Mouse (Mus musculus) brain, embryonic 18.5 days (tissue): ENCODE measurements at regions not wholly inside any gene's neighbourhood (a gene's known extent, or its start where the extent isn't known, plus 50 kb on each side); places are given as distances from the start of the nearest gene placed in this dataset.

Experiments
- DNase-seq: peaks from one replicate; pipeline ENCODE4 v3.0.0-alpha.2; 2012; ENCODE audit warnings: low read depth, low spot score

DNA sequence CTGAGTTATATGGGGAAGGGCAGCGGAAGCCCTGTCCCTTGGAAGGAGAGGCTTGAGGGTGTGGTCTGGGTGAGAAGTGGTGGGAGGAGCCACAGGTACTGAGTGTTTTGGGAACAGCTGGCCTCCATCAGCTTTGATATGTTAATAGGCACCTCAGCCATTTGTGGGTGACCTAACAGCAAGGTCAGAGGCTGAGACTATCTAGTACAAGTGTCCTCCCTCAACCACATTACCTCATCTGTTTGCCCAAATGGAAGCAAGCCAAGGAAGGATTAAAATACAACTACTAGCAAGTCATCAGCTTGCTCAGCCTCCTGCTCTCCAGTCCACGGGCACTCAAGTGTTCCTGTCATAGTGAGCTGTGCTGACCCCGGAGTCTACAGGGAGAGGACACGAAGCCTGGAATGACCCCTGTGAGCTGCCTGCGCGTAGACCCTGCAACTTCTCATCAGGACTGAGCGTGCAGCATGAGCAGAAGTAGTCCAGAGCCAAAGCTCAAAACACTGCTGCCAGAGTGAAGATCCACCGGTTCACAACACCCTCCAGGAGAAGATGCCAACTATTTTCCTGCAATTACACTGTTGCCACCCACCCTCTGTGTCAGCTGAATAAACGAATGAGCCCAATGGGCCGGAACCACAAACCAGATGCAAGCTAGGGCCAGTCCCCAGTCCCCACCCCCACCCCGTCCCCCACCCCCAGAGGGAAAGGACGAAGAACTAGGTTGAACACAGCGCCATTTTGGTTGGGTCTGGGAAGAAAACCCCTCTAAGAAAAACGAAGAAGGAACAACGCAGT is 239.6 kb downstream of the Qk start:
- DNase-seq: no peak

DNA sequence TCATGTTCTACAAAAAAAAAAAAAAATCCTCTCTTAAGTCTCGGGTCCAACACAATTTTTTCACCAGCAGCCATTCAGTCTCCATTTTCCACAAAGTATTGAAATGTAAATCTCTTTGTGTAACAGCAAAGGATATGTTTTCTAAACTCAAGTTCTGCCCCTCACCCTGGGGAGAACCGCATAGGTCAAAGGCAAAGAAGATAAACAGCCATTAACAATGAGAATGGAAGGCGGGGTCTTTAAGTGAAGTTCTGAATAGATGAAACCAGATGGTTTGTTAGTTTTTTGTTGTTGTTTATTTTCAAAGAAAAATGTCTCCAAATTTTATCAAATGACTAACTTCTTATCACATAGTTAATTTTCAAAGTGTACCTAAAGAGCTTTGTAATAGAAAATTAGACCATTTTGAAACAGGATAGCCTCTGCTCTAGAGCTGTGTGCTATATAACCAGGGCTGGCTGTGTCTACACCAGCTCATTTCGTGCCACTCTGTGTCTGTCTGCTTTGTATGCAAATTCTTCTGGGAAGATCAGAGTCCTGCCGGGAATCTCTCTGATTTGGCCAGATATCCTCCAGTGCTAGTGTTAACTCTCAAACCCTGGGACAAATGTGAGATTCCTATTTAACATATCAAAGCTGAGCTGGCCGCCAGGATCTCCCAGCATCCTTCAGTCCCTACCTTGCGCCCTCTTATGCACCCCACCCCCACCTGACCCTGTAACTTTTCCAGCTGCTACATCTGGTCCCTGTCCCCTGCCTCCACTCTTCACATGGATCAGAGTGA is 240.9 kb downstream of the Qk start:
- no peak for DNase-seq

DNA sequence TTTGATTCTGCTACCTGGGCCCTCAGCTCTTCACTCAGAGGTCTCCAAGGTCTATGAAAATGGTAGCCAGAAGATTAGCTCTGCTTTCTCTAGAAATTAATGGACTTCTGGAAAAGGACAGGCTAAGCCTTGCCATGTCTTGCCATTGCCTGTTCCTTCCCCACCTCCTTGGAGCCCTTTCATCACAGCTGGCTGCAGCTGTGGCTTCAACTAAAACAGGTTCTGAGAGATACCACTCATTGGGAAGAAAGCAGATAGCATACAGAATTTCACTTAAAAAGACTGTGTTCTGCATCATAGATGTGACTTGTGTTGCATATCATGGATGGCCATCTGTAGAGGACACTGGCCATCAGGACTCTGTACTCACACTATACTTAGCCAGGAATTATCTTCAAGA is 246.4 kb downstream of the Qk start:
- DNase-seq: no peak

DNA sequence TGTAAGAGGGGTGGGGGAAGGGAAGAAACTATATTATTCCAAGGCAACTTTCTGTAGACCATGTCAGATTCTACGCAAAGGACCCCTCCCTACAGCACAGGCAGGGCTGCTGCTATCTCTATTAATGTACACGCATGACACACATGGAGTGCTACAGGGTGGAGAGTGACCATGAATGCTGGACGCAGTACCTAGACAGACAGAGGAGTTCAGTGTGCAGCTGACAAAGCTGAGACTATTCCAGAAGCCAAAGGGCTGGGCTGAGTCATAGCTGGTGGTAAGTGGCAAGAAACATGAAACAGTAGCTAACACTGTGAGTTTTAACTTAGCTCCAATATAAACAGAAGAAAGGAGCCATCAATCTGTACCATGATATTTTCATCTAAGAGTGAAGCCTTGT is 250.4 kb downstream of the Qk start:
- DNase-seq: no peak

DNA sequence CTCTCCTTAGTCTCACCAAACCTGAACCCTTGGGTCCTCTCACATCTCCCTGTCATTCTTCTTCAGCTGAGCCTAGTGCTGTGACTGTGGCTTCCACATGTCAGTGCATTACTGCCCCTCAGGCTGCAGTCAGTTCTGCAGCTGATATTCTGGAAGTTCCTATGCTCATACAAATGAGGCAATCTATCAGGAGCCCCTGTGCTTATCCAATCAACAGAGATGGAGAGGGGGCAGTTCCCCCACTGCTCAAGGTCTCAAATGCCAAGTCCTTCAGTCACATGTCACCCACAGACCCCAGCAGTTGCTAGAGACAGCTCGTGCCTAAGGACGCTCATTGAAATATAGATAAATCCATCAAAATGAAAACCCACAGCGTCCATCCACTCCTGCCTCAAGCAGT is 254.5 kb downstream of the Qk start:
- no peak for DNase-seq

DNA sequence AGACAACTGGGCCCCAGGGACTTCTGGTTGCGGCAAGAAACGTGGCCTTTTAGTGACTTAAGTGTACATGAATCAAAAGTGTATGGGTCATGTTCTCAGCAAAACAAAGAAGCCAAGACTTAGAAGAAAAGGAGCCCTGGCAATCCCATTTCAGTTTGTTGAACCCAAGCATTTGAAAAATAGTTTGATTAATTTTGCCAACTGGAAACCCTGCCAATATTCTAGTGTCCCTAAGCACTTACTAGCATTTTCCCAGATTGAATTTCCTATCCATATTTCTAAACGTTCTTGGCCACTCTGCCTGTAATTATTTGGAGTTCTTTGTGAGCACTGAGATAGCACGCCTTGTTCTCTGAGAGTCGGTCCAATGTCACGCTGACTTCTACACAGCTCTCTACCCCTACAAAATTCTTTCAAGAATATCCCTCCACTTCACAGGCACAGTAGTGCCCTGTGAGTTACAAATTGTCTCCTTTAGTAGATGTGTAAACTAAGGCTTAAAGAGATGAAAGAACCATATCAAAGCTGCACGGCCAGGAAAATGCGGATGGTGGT is 257.0 kb downstream of the Qk start:
- no peak for DNase-seq

DNA sequence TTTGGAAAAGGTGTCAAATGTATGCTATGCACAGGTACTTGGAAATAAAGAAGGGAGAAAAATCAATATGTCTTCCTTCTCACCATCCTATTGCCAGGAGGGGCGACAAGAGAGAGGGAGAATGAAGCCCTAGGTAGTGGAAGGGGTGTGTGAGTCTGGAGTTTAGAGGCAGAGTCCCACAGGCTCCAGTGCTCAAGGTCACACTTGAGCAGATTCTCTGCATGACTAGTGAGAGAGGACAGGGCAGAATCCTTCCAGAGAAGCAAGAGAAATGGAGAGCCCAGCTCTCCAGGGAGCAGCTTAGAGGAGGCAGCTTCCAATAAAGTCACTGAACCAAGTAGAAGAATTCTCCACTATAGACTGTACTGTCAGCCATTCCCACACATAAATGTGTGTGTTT is 261.9 kb downstream of the Qk start:
- no peak for DNase-seq

DNA sequence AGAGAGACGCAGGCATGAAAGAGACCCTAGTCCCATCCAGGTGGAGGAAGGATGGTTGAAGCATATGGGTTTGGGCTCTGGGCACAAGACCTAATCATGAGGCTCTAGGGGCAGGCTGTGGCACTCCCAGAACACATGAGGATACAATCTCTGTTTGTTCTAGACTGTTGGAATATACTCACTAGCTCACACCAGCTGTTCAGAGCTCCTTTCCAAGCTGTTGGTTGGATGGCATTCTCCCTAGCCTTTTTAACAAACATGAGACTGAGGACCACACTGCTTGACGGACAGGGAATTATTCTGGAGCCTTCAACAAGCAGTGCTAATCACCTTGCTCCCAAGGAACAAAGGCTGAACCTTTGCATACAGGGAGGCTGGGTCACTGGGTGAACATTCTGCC is 263.6 kb downstream of the Qk start:
- DNase-seq: no peak

DNA sequence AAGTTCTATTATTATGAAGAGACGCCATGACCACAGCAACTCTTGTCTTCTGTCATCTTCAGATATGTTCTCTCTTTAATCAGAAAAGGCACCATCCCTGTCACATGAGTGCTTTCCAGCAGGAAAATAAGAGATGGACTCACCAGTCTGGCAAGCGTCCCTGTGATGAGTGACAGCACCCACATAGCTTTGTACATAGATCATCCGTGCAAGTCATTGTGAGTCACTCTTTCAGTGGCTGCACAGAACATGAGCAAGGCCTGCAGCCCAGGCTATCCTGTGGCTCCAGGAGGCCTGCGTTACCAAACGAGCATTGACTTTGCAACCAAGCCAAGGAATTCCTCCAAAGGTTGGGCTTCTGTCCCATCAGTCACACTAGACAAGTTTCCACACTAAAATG is 265.3 kb downstream of the Qk start:
- DNase-seq: no peak

DNA sequence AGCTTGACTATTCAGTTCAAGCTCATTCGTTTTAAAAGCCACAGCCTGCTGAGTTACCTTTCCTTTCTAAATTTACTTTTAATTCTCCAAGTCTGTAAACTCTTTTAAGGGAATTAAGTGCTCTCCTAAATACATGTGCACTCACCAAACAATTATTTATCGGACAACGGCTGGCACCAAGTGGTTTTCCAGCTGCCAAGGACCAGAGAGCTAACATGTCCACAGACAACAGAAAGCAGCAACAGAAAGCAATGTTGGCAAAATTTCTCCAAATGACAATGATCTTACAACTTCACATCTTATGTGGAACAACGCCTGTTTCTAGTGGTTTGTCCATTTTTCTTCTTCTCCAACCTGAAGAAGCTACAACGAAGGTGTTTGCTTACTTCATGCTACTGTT is 275.3 kb downstream of the Qk start:
- DNase-seq: no peak

DNA sequence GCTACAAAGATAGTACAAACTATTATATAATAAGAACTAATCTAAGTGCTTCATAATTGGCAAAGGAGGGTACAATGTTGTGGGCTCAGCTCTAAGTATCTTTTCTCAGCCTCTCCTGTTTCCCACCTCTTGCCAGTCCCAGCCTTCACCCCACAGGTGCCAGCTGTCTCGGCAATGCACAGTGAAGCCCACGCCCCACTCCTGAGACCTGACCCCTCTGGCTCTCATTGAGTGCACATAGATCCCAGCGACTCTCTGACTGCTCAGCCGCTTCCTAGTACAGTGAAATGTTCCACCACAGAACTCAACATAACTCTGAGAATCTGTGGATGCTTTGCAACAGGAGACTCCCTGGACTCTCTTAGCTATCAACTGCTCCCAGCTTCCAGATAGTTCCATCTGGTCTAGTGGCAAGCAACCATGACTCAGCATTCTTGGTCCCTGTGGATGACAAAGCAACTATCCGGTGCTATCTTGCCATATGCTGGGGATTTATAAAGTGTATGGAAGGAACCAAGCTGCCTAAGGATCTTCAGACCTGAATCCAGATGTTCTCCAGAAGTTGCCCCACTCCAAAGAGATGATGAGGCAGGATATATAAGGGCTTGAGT is 277.5 kb downstream of the Qk start:
- DNase-seq: no peak

DNA sequence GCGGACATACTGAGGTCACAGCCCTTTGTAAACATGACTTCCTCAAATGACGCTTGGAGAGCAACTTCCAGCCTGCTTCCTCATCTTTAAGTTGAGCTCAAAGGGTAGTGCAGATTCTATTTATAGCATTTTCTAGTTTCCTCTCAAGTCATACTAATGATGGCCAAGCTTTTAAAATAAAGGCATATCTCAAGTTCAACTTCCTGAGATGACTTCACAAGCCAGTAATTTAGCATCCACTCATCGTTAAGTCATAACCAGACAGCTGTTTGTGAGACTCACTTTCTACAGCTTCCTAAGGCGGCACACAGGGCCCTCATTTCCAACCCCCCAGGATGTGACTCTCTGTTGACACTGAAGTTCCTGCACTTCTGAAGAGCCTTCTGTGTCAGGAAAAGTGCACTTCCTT is 278.7 kb downstream of the Qk start:
- DNase-seq: no peak

DNA sequence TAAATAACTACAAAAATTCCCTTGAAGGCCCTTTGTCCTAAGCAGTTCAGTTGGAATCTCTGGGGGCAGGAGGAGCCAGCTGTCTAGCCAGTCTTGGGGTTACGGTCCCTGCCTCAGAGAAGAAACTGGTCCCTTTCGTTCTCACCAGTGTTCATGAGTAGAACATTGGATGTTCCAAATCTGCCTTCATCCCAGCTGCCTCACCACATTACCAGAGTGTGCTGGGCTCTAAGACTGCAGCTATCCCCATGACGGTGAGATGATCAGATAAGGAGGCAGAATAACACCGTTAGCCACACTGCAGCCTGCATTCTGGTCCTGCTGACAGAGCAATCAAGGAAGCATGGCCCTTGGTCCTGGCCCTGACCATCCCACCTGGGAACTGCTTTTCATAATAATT is 279.3 kb downstream of the Qk start:
- no peak for DNase-seq

DNA sequence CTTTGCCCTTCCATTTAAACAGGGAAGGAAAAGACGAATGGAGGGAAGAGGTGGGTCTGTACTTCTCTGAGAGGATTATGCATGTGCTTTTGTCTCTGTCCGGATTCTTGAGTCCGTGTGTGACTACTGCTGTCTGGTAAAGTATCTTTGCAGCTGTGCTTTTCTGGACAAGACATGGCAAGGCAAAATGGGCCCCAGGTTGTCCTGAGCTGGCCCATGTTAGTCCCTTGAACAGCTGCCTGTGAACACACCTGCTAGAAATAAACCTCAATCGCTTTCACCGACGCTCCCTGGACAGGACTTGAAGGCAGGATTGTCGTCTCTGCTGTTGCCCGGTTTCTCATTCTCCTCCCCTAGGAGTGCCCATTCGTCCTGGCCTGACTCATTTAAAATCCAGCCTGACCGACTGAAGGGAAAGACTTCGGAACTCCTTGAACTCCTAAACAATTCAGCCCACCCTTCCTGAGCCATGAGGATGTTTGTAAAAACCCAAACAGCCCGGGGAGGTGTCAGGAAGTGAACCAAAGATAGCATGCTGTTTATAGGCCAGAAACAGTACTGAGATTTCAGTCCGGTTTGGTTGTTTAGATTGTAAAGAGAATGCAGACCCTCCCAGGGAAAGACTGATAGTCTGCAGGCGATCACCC is 281.7 kb downstream of the Qk start:
- DNase-seq: no peak

DNA sequence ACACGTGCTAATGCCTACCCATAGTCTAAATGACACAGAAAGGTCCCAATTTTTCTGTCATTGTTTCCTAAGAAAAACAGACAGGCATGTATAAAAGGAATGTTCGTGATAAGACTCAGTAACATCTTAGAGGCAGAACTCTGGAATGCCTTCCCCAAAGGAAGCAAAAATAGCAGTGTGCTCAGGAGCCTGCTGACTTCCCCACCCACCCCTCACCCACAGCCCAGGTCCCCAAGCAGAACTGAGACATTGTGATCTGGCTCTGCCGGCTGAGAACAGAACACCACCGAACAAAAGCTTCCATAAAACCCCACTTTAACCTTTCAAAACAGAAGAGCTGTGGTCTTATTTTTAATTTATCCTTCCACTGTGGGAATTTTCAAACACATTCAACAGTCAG is 286.1 kb downstream of the Qk start:
- no peak for DNase-seq

DNA sequence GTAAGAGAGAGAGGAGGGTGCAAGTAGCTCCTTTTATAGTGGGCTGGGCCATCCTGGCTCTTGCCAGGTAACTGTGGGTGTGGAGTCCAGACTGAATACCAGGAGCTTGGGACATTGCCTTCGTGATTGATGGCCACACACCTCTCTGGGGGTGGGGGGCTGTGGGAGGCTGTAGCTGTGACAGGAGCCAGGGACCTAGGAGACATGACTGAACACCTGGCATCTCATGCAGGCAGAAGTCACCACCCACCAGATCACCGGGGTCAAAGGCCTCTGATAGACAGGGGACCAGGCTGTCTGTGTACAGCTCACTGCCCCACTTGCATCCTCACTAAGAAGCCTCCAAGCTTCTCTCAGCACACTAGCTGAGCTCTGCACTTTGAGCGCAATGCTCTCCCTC is 288.6 kb downstream of the Qk start:
- DNase-seq: no peak

DNA sequence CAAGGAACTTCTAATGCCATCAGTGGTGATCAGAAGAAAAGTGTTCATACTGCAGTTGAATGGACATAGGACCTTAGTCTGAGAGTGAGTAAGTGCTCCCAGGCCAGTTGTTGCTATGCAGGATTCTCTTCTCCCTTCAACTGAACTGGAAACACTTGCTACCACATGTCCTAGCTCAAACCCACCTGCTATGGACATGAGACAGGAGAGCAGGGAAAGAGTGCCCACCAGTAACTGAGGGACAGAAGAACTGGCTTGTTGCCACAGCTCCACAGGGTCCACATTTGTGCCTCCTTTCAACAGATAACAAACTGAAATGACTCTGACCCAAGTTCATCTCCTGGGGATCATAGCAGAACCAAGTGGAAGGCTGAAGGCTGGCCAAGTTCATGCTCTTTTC is 292.9 kb downstream of the Qk start:
- DNase-seq: no peak

DNA sequence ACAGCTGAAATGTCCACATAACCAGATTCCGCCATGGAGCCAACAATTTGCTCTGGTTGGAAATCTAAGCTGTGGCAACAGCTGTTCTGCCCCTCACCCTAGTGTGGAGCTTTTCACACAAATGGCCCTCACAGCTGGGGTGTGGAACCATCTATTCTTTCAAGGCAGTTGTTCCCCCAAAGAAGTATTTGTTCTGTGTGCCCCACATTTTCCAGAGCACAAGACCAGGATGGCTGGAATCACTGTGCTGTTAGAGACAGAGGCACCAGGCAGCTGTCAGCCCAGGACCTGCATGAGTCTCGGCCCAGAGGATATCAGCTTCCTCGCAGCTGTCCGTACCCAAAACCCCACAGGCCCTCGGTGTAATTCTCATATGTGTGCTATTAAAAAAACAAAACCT is 294.4 kb downstream of the Qk start:
- DNase-seq: no peak

DNA sequence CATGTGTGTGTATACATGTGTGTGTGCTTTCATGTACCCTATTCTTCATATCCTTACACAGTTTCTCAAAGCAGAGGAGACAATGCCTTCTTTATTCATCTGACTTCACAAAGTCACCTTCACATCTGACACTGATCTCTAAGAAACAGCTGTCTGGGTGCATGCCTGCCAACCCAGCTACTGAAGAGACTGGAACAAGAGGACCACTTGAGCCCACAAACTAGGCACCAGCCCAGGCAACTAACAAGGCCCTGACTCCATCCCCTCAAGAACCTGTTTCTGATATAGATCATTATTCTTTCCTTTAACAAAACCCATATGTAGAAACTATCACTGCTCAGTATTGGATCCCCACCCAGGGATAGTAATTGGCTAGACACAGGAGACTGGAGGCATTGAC is 295.3 kb downstream of the Qk start:
- DNase-seq: no peak

DNA sequence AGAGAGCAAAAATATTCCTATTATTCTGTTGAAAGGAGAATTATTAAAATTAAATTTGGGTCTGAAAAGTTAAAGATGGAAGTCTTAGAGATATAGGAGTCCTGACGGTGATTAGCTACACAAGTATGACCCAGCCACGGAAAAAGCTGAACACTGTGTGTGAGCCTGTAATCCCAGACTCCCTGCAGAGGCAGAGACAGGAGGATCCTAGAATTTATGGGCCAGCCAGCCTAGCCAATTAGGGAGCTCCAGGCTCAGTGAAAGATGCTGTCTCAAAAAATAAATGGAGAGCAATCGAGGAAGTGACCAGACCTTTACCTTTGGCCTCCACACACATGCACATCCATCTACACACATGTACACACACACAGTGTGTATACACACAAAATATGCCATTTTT is 307.5 kb downstream of the Qk start:
- DNase-seq: no peak

DNA sequence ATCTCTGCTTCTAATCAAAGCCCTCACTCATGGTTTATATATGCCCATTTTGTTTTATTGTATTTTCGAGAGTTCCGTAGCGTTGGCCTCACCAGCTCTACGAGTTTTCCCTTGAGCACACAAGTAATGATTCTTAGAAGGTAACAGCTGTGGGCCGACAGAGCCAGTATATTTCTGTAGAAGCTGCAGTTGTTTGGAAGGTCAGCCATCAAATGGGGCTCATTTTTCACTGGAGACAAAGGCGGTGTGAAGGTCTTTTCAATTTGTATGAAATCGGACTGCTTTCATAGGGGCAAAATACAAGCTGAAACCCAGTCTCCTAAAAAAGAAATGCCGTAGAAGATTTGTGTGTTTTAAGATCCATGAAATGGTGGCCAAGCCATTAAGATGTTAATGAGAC is 307.9 kb downstream of the Qk start:
- DNase-seq: no peak

DNA sequence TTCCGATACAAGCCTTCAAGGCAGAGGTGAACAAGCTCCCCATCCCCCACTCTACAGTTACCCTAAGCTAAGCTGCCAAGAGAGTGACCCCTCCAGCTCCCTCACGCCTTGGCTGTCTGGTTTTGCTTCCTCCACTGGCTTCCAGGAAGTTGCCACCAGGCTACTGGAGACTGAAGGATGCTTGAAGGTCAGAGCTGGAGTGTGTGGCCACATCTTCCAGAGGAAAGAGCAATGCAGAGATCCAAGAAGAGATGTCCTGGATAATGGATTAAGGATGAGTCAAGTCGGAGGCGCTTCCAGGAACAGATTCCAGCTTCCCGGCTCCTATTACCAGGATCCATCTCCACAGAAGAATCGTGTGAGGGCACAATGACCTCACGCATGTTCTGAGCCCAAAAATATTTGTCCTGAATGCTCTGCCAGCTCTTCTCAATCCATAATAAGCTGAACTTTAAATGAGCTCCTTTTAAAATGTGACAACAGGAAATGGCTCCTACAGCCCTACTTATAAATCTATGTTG is 318.5 kb downstream of the Qk start:
- no peak for DNase-seq
